Mouse (Mus musculus): ENCODE data around the gene Klk12. TPM values are rescaled to one million over a fixed set of nuclear protein-coding genes. Genes with fewer than 3 reads are reported as not detected.

Gene Klk12
- polyA plus RNA-seq, 1 experiment from 2014 or later = not detected

DNA sequence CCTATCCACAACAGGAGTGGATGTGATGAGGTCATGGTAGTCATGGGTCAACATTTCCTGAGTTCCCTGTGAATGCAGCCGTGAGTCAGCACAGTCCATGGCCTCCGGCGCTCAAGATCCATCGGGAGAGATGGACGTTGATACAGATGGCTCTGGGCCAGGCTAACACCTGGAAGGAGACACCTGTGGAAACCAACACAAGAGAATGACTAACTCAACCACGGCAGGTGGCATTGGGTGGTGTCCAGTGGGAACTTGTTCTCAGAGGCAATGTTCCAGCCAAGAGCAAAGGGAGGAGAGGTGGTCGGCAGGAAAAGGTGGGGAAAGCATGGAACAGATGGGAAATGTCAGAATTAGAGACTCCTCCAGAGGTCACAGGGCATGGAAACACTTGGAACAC is 52.9 kb downstream of the Klk12 start:
- ATAC-seq (ENCODE audit: low FRiP score, low TSS enrichment) = no peak
- whole genome bisulfite sequencing = 86% methylated on average over 7 of the region's 7 CpGs

More for the DNA sequence above, 52.9 kb downstream of the Klk12 start:
- H3K4me2 ChIP-seq (replicated peaks; ENCODE audit: low read depth, low read length) = no peak overlapping the region
- H3K9ac ChIP-seq (replicated peaks; ENCODE audit: low read length) = no peak overlapping the region
- H3K4me3 ChIP-seq (ENCODE audit: low read length) = no peak overlapping the region
- H3K9me3 ChIP-seq (ENCODE audit: low read length) = no peaks in the 10 kb centered on the region
- no peak overlapping the region for H3K27ac ChIP-seq (ENCODE audit: low read length)
- H3K27me3 ChIP-seq (ENCODE audit: insufficient read depth, low read length) = no peaks in the 10 kb centered on the region
- no peaks in the 10 kb centered on the region for H3K4me1 ChIP-seq (ENCODE audit: insufficient read depth, low read length)
- H3K36me3 ChIP-seq (ENCODE audit: insufficient read depth, low read length) = no peaks in the 10 kb centered on the region

Other genes starting within 250 kb of the Klk12 start
- 0.49 and 0.81 TPM in 2 replicates for gene Cd33, start 224.5 kb upstream of the Klk12 start, polyA plus RNA-seq (2015; fragmentation: Nextera tagmentation; extraction: Ambion mirVana)
- 3.7 and 3.8 TPM in 2 replicates for gene Zfp658, start 206.6 kb upstream of the Klk12 start, polyA plus RNA-seq (2015; fragmentation: Nextera tagmentation; extraction: Ambion mirVana)
- gene Zfp719, start 189.3 kb upstream of the Klk12 start, polyA plus RNA-seq (2015; fragmentation: Nextera tagmentation; extraction: Ambion mirVana) = 13.8 and 14.1 TPM in 2 replicates
- 0.06 and 0.24 TPM in 2 replicates for gene Zfp819, start 161.7 kb upstream of the Klk12 start, polyA plus RNA-seq (2015; fragmentation: Nextera tagmentation; extraction: Ambion mirVana)
- gene Ceacam18, start 134.2 kb upstream of the Klk12 start, polyA plus RNA-seq (2015; fragmentation: Nextera tagmentation; extraction: Ambion mirVana) = not detected in 2 replicates
- 0.64 and 1.3 TPM in 2 replicates for gene Siglece, start 108.7 kb upstream of the Klk12 start, polyA plus RNA-seq (2015; fragmentation: Nextera tagmentation; extraction: Ambion mirVana)
- gene Ctu1, start 96.9 kb upstream of the Klk12 start, polyA plus RNA-seq (2015; fragmentation: Nextera tagmentation; extraction: Ambion mirVana) = 15.7 and 19.7 TPM in 2 replicates
- not detected in 2 replicates for gene Klk14, start 78.5 kb upstream of the Klk12 start, polyA plus RNA-seq (2015; fragmentation: Nextera tagmentation; extraction: Ambion mirVana)
- gene Klk13, start 56.3 kb upstream of the Klk12 start, polyA plus RNA-seq (2015; fragmentation: Nextera tagmentation; extraction: Ambion mirVana) = 0.29 and 0.58 TPM in 2 replicates
- gene Klk11, start 5.7 kb downstream of the Klk12 start, polyA plus RNA-seq (2015; fragmentation: Nextera tagmentation; extraction: Ambion mirVana) = not detected in 2 replicates
- 0.54 and 0.71 TPM in 2 replicates for gene Klk10, start 12.1 kb downstream of the Klk12 start, polyA plus RNA-seq (2015; fragmentation: Nextera tagmentation; extraction: Ambion mirVana)
- gene Klk9, start 23.0 kb downstream of the Klk12 start, polyA plus RNA-seq (2015; fragmentation: Nextera tagmentation; extraction: Ambion mirVana) = 0.23 TPM in 1 of 2 replicates, not detected in the other
- gene Klk8, start 28.7 kb downstream of the Klk12 start, polyA plus RNA-seq (2015; fragmentation: Nextera tagmentation; extraction: Ambion mirVana) = 31.2 and 34.4 TPM in 2 replicates
- 0.07 and 0.12 TPM in 2 replicates for gene Klk7, start 42.4 kb downstream of the Klk12 start, polyA plus RNA-seq (2015; fragmentation: Nextera tagmentation; extraction: Ambion mirVana)
- gene Klk6, start 55.6 kb downstream of the Klk12 start, polyA plus RNA-seq (2015; fragmentation: Nextera tagmentation; extraction: Ambion mirVana) = 0.15 TPM in 1 of 2 replicates, not detected in the other
- gene Klk5, start 73.1 kb downstream of the Klk12 start, polyA plus RNA-seq (2015; fragmentation: Nextera tagmentation; extraction: Ambion mirVana) = not detected in 2 replicates
- not detected in 2 replicates for gene Klk4, start 112.3 kb downstream of the Klk12 start, polyA plus RNA-seq (2015; fragmentation: Nextera tagmentation; extraction: Ambion mirVana)
- not detected in 2 replicates for gene Klk15, start 164.8 kb downstream of the Klk12 start, polyA plus RNA-seq (2015; fragmentation: Nextera tagmentation; extraction: Ambion mirVana)
- gene Klk1b8, start 181.8 kb downstream of the Klk12 start, polyA plus RNA-seq (2015; fragmentation: Nextera tagmentation; extraction: Ambion mirVana) = not detected in 2 replicates
- gene Klk1b1, start 197.9 kb downstream of the Klk12 start, polyA plus RNA-seq (2015; fragmentation: Nextera tagmentation; extraction: Ambion mirVana) = not detected in 2 replicates
- gene Klk1b9, start 207.2 kb downstream of the Klk12 start, polyA plus RNA-seq (2015; fragmentation: Nextera tagmentation; extraction: Ambion mirVana) = not detected in 2 replicates
- gene Klk1b11, start 227.0 kb downstream of the Klk12 start, polyA plus RNA-seq (2015; fragmentation: Nextera tagmentation; extraction: Ambion mirVana) = not detected in 2 replicates
- not detected in 2 replicates for gene Klk1b26, start 243.3 kb downstream of the Klk12 start, polyA plus RNA-seq (2015; fragmentation: Nextera tagmentation; extraction: Ambion mirVana)